Mouse (Mus musculus) embryo, embryonic 10.5 days (tissue): Measurements from ENCODE around the gene Ahnak2.

Source experiments
- DNase-seq: peaks from one replicate; pipeline ENCODE4 v3.0.0-alpha.2; 2015; ENCODE audit warnings: low spot score

Ahnak2 gene

DNA sequence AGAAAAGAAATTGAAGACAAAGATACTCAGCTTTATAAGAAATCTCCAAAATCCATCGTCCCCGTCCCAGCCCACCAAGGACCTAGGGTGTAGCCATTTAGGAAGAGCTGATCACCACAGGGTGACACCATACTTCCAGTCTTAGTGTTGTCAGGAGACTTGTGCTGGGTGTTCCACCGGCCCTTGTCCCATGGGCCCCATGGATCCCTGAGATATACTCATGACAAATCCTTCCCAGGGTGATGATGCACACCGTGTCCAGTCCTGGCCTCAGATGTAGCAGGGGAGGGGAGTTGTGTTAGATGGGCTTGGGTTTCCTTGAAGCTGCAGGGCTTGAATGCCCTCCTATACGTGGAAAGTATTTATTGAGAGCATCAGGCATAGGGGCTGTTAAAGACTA, 44.6 kb downstream of the Ahnak2 start:
- DNase-seq: no peak

DNA sequence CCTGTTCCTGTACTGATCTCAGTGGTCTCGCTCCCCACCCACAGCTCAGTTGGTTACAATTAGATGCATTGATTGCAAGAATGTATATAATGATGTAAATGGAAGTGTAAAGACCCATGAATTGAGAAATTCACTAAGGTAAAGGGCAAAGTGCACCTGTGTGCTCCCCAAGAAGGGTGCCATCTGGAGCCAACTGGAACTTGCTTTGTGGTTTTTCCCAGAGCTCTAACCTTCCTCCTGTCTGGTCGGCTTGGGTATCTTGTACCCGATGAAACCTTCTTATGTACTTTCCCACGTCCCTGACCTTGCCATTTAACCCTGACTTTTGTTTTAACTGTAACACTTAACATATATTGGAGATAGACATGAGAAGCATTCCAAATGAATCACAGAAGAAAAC, 46.6 kb downstream of the Ahnak2 start:
- no peak for DNase-seq

DNA sequence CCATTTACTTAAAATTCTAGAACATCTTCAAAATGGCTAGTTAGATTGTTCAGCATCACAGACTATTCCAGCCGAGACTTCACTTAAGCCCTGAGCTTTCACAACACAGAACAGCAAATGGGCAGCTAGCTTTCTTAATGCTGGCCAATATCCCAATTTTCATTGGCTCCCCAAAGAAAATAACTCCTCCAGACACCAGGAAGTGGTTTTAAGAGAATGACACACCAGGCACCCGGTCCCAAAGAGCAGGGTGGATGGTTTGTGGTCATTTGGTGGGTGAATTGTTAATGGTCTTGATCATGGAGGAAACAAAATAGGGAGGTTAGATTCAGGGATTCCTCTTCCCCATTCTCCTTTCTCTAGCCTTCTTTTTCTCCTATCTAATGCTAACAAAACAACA, 50.1 kb downstream of the Ahnak2 start:
- DNase-seq: no peak

DNA sequence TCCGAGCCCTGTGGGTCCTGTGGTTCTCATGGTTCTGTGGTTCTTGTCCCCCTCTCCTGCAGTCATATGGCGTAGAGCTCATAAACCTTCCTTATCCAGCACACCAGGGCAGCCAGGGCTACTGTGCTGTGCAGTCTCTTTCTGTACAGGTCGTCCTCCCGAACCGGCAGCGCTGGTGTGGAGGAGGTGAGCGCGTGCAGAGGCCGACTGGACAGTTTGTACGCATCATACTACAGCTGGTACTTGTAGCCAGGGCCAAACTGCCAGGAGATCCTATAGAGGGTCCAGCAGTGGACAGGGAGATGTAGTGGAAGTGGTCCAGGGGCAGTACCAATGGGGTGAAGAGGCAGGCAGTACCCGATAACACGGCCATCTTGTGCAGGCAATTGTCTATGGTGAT, 51.5 kb downstream of the Ahnak2 start:
- DNase-seq: no peak

DNA sequence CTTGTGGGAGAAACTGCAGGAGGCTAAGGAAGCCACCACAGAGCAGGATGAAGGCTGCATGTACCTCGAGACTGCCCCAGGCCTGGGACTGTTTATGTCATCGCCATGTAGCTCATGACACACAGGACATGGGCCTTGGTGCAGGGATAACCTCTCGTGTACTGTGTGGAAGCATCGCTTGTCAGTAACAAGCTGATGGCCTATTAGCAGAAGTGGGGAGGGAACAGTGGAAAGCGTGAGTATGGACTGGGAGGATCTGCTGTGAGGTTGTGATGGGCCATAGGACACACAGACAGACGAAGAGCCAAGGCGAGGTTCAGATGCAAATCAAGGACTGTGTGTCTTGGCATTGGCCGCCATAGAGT, 54.9 kb downstream of the Ahnak2 start:
- DNase-seq: no peak

DNA sequence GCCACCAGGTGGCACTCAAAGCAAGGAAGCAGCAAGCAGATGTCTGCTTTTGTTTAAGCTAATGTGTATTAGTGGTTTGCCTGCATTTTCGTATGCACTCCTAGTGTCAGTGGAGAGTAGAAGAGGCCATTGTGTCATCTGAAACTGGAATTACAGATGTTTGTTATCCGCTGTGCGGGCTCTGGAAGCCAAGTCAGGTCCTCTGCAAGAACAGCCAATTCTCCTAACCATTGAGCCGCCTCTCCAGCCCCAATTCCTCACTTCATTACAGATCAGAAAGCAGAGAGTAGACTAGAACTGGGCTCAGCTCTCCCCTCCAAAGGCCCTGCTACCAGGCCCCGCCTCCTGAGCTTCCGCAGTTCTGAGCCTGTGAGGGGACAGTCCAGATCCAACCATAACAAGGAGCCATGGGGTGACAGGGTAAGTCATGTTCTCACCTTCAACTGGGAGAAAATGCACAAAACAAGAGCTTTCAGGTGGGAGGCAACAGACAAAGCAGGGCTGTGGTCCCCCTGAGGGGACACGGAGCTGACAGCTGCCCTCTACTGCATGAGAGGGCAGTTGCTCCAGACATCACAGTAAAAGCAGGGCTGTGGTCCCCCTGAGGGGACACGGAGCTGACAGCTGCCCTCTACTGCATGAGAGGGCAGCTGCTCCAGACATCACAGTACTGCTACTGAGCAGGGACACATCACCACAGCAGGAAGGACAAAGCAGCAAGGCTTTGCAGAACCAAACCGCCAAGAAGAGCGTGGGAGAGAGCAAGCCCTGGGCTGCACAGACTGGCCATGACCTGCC, 55.5 kb downstream of the Ahnak2 start:
- DNase-seq: peak; percentile 84

DNA sequence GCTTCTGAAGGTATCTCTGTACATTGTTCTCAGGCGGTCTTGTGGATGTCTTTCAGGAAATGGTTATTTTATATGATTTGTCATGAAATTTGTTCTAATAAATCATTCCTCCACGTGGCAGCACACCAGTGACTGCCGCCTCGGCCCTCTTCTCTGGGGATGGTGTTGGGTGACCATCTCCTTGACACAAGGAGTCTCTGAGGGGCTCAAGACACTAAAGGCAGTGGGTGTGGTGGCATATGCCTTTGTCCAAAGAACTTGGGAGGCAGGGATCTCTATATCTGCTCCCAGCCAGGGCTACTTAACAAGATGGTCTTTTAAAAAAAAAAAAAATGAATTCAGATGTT, 56.0 kb downstream of the Ahnak2 start:
- no peak for DNase-seq

DNA sequence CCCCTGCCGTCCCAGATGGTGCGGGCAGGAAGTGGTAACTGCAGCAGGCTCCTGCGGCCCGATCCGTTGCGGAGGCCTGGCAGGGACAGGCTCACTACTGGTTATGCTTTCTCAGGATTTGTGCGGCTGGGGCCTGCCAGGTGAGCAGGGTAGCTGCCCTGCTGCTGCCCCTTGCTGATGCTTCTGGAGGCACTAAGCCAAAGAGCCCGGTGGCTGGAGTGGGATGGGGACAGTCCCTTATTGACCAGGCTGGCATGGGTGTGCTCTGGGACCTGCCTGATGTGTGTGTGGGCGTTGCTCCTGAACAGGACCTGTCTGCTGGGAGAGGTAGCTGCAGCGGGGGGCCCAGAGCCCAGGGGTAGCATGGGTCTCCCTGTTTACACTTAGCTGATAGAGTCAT, 56.7 kb downstream of the Ahnak2 start:
- DNase-seq: no peak

DNA sequence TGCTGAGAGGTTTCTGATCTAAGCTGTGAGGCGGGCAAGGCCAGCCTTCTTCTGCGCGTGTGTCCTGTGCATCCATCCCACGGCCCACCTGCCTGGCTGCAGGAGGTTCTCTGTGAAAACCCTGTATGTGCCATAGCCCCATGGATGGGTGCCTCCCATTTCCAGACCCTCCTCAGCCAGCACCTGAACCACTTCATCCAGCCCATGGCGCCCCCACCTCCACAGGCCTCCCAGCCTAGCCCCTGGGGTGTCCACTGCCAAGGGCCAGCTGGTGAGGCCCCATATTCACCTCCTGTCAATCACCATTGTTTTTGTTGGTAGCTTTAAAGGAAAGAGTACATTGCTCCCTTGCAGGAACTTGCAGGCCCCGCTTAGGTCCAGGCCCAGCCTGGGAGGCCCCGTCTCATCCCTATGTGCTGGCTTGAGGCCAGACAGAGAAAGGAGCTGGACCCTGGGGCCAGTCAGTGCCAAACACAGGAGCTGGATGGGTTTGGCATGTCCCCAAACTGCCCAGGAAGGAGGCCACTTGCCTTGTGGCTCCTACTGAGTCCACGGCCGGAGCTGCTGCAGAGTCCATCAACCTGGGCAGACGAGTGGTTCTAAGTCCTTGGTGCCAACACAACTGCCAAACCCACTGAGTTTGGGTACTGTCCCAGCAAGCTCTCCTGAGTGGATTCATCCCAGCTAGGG, 57.4 kb downstream of the Ahnak2 start:
- DNase-seq: no peak

DNA sequence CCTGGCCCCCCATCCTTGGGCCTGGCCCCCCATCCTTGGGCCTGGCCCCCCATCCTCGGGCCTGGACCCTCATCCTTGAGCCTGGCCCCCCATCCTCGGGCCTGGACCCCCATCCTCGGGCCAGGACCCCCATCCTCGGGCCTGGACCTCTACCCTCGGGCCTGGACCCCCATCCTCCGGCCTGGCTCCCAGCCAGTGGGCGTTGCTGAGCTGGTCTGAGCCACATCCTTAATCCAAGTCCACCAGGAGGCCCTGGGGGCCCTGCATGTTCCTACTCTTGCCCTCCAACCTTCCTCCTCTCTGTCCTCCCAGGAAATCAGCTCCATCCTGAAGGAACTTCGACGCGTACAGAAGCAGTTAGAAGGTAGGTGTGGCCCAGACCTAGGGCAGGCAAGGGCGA, 58.2 kb downstream of the Ahnak2 start:
- DNase-seq: no peak

DNA sequence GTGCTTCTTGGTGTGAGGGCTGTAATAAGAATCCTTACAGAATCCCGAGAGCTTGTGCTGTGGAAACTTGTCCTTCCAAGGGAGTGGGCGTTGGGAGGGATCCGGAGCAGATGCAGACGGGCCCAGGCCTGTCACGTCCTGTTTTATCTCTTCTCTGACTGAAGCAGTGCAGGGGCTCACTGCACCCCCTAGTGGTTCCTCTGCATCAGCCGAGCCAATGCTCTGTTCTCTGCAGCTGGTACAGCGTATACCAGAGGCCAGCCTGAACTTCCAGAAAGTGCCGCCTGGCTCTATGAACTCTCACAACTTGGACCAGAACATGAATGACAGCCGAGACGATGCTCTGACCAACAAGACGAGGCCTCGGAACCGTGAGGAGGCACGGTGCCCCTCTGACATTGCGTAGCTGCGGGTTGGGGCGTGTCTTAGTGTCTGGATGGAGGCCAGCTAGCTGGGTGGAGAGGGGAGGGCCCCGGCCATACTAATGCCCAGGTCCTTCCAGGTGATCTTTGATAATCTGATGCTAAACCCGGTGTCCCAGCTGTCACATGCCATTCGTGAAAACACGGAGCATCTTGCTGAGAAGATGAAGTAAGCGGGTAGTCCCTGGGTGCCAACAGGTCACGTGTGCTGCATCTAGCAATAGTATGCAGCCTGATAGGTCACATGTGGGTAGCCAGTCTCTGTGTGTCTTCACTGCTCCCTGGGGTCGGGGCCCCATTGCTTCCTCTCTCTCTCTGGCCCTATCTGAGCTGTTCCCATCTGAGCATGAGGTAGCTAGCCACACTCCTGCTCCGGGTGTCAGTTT, 59.1 kb downstream of the Ahnak2 start:
- DNase-seq: peak; percentile 87

DNA sequence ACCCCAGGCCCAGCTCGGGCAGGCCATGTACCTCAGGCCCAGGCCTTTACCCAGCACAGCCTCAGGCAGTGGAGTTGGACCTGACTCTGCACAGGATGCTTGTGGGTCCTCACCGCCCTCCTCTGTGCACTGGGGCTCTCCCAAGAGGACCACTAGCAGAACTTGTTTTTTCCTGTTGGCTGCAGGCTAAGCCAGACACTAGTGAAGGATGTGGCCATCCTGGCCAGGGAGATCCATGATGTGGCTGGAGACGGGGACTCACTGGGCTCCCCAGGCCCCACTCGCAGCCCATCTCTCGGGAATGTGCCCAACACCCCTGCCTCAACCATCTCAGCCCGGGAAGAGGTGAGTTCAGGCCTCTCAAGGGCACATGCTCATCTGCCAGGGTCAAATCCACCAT, 59.7 kb downstream of the Ahnak2 start:
- no peak for DNase-seq

DNA sequence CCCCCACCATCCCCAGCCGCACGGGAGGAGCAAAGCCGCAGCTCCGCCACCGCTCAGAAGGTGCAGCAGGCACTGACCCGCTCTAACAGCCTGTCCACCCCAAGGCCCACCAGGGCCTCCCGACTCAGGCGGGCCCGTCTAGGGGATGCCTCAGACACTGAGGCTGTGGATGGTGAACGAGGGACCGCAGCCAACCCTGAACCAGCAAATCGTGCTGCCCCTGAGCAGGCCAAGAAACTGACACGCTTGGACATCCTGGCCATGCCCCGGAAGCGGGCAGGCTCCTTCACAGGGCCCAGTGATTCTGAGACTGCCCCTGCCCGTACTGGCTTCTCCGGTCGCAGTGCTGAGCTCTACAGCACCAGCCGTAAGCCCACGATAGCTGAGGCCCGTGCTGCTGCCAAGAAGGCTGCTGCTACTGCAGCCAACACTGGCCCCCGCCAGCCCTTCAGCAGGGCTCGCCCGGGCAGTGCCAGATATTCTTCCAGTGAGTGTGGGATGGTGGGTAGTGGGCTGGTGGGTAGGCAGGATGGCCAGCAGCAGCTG, 63.4 kb downstream of the Ahnak2 start:
- no peak for DNase-seq

DNA sequence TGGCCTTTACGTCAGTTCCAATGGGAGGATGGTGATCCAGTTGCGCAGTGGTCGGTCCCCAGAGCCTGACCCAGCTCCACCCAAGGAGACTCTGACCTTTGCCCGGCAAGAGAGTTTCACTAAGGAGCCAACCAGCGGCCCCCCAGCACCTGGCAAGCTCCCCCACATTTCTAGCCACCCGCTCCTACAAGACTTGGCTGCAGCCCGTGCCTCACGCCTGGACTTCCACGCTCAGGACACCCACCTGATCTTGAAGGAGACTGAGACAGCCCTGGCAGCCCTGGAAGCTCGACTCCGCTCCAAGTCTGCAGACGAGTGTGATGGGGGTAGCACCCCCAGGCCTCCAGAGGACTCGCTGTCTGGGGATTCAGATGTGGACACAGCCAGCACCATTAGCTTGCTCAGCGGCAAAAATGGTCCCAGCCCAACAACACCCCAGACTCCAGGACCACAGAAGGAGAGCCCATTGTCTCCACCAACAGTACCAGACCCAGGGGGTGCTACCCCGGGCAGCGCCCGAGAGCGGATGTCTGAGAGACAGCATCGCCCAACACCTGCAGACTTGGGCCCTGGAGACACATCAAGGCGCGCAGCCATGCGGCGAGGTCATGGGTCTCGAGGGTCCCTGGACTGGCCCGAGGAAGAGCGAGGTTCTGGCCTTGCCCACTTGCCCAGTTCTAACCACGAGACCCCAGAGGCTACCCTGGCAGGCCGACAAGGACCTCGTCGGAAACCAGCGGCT, 64.0 kb downstream of the Ahnak2 start:
- no peak for DNase-seq

DNA sequence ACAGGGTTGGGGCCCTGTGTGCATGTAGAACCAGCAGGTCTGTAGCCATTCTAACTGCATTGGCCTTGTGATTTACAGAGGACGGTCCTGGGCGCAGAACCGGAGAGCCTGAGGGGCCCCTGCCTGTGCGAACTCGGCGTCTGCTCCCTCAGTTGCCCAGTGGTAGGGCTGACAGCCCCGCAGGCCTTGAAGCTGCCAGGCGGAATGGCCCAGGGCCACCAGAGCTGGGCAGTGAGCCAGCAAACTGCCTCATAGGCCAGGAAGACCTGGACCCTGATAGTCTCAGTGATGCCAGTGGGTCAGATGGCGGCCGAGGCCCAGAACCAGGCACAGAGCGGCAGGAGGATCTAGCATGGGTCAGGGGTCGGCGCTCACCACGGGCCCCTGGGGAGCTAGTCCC, 64.7 kb downstream of the Ahnak2 start:
- DNase-seq: no peak

DNA sequence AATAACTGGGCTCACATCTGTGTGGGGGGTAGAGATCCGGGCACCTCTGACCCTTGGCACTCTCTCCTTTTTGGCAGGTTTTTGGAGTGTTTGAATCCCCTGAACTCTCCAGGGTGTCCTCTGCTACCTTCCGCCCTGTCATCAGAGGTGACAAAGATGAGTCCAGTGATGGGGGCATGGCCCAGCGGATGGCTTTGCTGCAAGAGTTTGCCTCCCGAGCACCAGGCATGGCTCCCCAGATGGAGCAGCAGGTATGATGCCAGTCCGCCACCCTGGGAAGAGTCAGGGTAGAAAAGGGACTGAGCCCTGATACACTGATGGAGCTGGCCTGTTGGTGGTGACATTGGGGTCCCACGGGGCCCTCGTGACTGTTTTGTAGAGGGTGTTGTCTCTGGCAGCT, 65.4 kb downstream of the Ahnak2 start:
- DNase-seq: no peak

DNA sequence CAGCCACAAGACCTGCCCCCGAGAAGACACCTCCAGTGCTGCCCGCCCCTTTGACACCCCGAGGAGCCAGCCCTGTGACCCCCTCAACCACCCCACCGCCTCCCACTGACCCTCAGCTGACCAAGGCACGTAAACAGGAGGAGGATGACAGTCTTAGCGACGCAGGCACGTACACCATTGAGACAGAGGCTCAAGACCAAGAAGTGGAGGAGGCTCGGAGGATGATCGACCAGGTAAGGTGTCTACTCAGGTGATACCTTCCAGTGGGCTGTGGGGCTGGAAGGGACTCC, 65.9 kb downstream of the Ahnak2 start:
- DNase-seq: no peak

DNA sequence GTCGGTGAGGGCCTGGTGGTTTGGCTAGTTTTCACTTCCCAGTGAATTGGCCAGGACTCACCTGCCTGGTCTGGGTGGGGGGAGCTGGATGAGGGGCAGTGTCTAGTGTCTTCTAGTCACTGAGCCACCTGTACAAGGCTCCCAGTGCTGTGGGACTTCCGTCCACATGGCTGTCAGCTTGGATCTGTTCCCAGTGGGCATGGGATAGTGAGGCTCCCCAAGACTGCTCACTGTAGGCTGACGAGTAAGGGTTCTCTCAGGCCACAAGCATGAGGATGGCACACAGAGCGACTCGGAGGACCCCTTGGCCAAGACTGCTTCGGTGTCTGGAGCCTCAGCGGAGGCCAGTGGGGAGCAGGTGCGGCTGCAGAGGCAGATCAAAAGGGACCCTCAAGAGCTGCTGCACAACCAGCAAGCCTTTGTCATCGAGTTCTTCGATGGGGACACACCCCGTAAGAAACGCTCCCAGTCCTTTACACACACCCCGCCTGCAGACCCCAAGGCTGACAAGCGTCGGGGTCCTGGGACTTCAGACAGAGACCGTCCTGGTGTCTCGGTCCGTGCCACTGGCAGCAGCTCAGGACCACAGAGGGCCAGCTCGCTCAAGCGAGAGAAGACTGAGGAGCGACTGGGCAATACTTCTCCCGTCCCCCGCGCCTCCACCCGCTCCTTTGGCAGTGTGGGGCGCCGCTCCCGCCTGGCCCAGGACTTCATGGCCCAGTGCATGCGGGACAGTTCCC, 66.4 kb downstream of the Ahnak2 start:
- no peak for DNase-seq

DNA sequence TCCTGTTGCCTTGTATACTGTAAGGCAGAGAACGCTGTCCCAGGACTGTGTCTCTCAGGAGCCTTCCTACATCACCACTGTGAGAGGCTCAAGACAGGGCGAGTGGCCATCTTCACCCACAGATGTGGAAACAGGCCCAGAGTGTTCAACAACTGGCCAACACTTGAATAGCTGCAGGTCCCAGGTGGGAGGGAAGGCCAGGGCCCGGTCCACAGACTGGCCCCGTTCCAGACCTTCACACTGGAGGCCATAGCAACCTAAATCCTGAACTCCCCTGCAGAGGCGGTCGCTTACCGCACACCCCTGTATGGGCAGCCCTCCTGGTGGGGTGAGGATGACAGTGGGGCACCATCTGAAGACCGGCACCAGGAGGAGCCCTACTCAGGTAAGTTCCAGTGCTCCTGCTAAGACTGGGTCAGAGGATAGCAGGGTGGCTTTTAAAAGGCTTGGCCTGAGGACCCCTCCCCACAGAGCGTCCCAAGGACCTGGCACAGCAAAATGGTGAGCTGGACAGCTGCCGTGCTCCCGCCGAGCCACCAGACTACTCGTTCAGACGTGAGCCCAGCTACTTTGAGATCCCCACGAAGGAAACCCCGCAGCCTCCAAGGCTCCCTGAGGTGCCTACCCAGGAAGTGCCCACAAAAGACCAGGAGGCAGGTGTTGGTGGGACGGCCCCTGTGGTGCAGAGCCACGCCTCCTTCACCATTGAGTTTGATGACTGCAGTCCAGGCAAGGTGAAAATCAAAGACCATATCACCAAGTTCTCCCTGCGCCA, 67.4 kb downstream of the Ahnak2 start:
- no peak for DNase-seq

DNA sequence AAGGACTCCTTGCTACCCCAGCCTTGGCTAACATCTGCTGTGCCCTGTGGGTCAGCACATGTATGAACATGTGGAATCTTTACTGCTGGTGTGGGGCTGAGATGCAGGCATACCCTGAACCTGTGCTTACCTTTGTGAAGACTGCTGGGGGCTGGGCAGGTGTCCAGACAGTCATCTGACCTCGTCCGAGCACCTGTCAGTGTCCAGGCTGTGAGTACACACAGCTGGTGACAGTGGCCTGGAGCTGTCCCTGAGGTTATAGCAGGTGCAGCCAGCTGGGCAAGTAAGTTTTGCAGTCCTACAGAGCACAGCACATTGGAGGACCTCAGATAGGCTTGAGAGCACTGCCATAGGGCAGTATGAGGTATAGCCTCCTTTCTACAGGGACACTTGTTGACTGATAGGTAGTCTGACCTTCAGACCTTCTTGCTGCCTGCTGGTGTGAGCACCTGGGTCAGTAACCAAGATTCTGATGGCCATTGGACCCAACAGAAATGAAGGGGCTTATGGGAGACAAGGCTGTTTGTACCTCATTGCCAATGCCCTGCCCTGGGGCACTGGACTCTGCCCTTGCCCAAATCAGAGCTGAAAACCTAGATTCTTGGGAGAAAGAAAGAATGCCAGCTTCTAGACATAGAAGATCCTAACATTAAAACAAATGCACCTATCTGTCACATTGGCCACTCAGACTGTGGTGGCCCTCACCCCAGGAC, 68.2 kb downstream of the Ahnak2 start:
- no peak for DNase-seq
